Mouse (Mus musculus) MEL (cell line): Measurements from ENCODE around the gene Oit1. TPM values are rescaled to one million over a fixed set of nuclear protein-coding genes. Genes with fewer than 3 reads are reported as not detected.

ENCODE experiments used
- DNase-seq: peaks from one replicate; pipeline ENCODE4 v3.0.0; 2011; ENCODE audit warnings: low read depth, low spot score
- H3K27ac ChIP-seq: 2 replicates; pipeline ENCODE4 v1.5.1; 2012; ENCODE audit warnings: low read depth, mild to moderate bottlenecking, control low read depth, low read length, moderate library complexity; ENCODE audit not compliant: control insufficient read depth
- H3K27me3 ChIP-seq, 2 experiments: fragments of 150-350 bp in 1 of 2; sonication (generic) in 1 of 2; 2 replicates each; pipeline ENCODE4 v1.6.1; 2012; ENCODE audit warnings: low read length in 2 of 2, mild to moderate bottlenecking in 2 of 2, improper control_type of control experiment in 1 of 2, moderate library complexity in 1 of 2; ENCODE audit not compliant: insufficient read depth in 2 of 2, control insufficient read depth in 1 of 2
- H3K36me3 ChIP-seq, 2 experiments: 2 replicates each; pipeline ENCODE4 v1.6.1; 2012 to 2014; ENCODE audit warnings: low read length in 2 of 2, improper control_type of control experiment in 1 of 2, inconsistent platforms in 1 of 2, mild to moderate bottlenecking in 1 of 2; ENCODE audit not compliant: insufficient read depth in 2 of 2, control insufficient read depth in 1 of 2
- H3K4me1 ChIP-seq, 2 experiments: fragments of 150-350 bp in 1 of 2; sonication (generic) in 1 of 2; 2 replicates each; pipeline ENCODE4 v1.6.1; 2012; ENCODE audit warnings: low read length in 2 of 2, improper control_type of control experiment in 1 of 2, mild to moderate bottlenecking in 1 of 2; ENCODE audit not compliant: insufficient read depth in 2 of 2, control insufficient read depth in 1 of 2
- H3K4me3 ChIP-seq, 2 experiments: fragments of 150-350 bp in 1 of 2; sonication (generic) in 1 of 2; 2 replicates each; pipeline ENCODE4 v1.5.1; 2012; ENCODE audit warnings: low read depth in 2 of 2, low read length in 2 of 2, mild to moderate bottlenecking in 2 of 2, moderate library complexity in 2 of 2, control low read depth in 1 of 2, improper control_type of control experiment in 1 of 2; ENCODE audit not compliant: control insufficient read depth in 1 of 2, insufficient read depth in 1 of 2
- H3K79me2 ChIP-seq: 2 replicates; pipeline ENCODE4 v1.6.1; 2012; ENCODE audit warnings: mild to moderate bottlenecking, low read length, moderate library complexity; ENCODE audit not compliant: control insufficient read depth, poor library complexity, insufficient read depth
- H3K9ac ChIP-seq: 2 replicates; pipeline ENCODE4 v1.6.1; 2012; ENCODE audit warnings: low read depth, mild to moderate bottlenecking, control low read depth, low read length, moderate library complexity; ENCODE audit not compliant: control insufficient read depth, poor library complexity, severe bottlenecking
- H3K9me3 ChIP-seq: fragments of 150-350 bp; sonication (generic); replicated peaks from 2 replicates; pipeline ENCODE4 v1.6.1; 2012; ENCODE audit warnings: mild to moderate bottlenecking, low read length, improper control_type of control experiment, moderate library complexity; ENCODE audit not compliant: insufficient read depth
- CTCF ChIP-seq, 3 experiments: IDR thresholded peaks in 2 of 3; conservative IDR thresholded peaks in 1 of 3; 2 replicates each; pipeline ENCODE4 v1.5.1; 2011 to 2012; ENCODE audit warnings: low read length in 3 of 3, low read depth in 2 of 3, mild to moderate bottlenecking in 2 of 3, improper control_type of control experiment in 1 of 3, inconsistent platforms in 1 of 3, mixed read lengths in 1 of 3, moderate library complexity in 1 of 3; ENCODE audit not compliant: control insufficient read depth in 1 of 3, insufficient read depth in 1 of 3, poor library complexity in 1 of 3, severe bottlenecking in 1 of 3
- JUND ChIP-seq: IDR thresholded peaks from 2 replicates; pipeline ENCODE4 v1.6.1; 2011; ENCODE audit warnings: low read depth, mild to moderate bottlenecking, improper control_type of control experiment, low read length
- SMC3 ChIP-seq: IDR thresholded peaks from 2 replicates; pipeline ENCODE4 v1.6.1; 2011; ENCODE audit warnings: low read depth, low read length, improper control_type of control experiment
- polyA plus RNA-seq, 2 experiments: library from polyadenylated mRNA; stranded (reverse) in 1 of 2; unstranded in 1 of 2; fragments of >175 nt in 1 of 2; fragments of >200 nt in 1 of 2; gene quantifications; 2 replicates each; pipeline versions ENCODE4 v1.2.1 to v1.2.4; 2012; ENCODE audit warnings: low replicate concordance in 2 of 2, low read depth in 1 of 2; ENCODE audit not compliant: insufficient read length in 2 of 2, insufficient read depth in 1 of 2, missing spikeins in 1 of 2
- total RNA-seq: library from RNA; depleted of rRNA; stranded (reverse); fragments of 300-350 nt; gene quantifications from 2 replicates; pipeline ENCODE4 v1.2.3, GENCODE M21; 2012; rRNA removed

The Oit1 gene
- total and polyA plus RNA-seq, 3 experiments: not detected

GRCm38 (mm10) chr14:8300281-8300680, 78.3 kb downstream of the Oit1 start:
- DNase-seq: peak; percentile 23
- TF ChIP-seq JUND (no peak), CTCF (IDR thresholded peaks at IDR 0.05 in 2 of 3, conservative IDR thresholded peaks at IDR 0.05 in 1 of 3; ENCODE audit: control insufficient read depth in 1 of 3, insufficient read depth in 1 of 3, low read depth in 2 of 3, low read length in 3 of 3, poor library complexity in 1 of 3, severe bottlenecking in 1 of 3) (peak; percentile 42 to 70 (median 44)), SMC3 (peak; percentile 23; the same call in 1 of the 2 replicates)

More at GRCm38 (mm10) chr14:8300281-8300680, 78.3 kb downstream of the Oit1 start:
- H3K27ac ChIP-seq: no peak overlapping the region
- no peak overlapping the region for H3K4me3 ChIP-seq
- no peaks in the 10 kb centered on the region for H3K27me3 ChIP-seq
- H3K36me3 ChIP-seq: no peaks in the 10 kb centered on the region
- H3K9me3 ChIP-seq: no peaks in the 10 kb centered on the region
- H3K79me2 ChIP-seq: no peaks in the 10 kb centered on the region
- H3K9ac ChIP-seq: no peak overlapping the region
- no peaks in the 10 kb centered on the region for H3K4me1 ChIP-seq

Other genes starting within 250 kb of the Oit1 start
- gene Pdhb, start 205.7 kb downstream of the Oit1 start, total RNA-seq: 128 and 140 TPM in 2 replicates
- gene Pdhb, start 205.7 kb downstream of the Oit1 start, polyA plus RNA-seq: 100 to 1,000 TPM in 1 of 2 experiments, not detected in 1; 109 TPM
- gene Kctd6, start 164.6 kb downstream of the Oit1 start, total RNA-seq: 3.6 and 4.2 TPM in 2 replicates
- 1 to 10 TPM in 1 of 2 experiments, not detected in 1; 5.5 TPM for gene Kctd6, start 164.6 kb downstream of the Oit1 start, polyA plus RNA-seq
- gene Acox2, start 119.4 kb downstream of the Oit1 start, total RNA-seq: not detected in 2 replicates
- under 1 TPM in 1 of 2 experiments, not detected in 1; 0.43 TPM for gene Acox2, start 119.4 kb downstream of the Oit1 start, polyA plus RNA-seq
- not detected in 2 replicates for gene Fam107a, start 60.7 kb downstream of the Oit1 start, total RNA-seq
- gene Fam107a, start 60.7 kb downstream of the Oit1 start, polyA plus RNA-seq: not detected